22 mouse cellular contexts compared by ENCODE assay signal in genomic region chr10:93776731-93777151, GRCm38 (mm10). TPM values are rescaled to one million over a fixed set of nuclear protein-coding genes. Genes with fewer than 3 reads are reported as not detected.
DNase-seq lines count a peak whose midpoint lies in the region; ATAC-seq lines count a peak whose summit lies in the region.
"Had no signal": no experiment of that assay in that cellular context is flagged by ENCODE, and none has a peak within 500 bp of the region (broad histone marks: within the 10 kb centered on the region; RNA-seq: fewer than 3 reads in every experiment).

No protein-coding gene starts in this region.

- no peaks in the 10 kb centered on the region for H3K36me3 ChIP-seq in embryonic facial prominence, embryonic 11.5 days (replicated peaks; ENCODE audit: control insufficient read depth, insufficient read depth, low read depth, low read length)
- no peaks in the 10 kb centered on the region for H3K36me3 ChIP-seq in embryonic facial prominence, embryonic 10.5 days (replicated peaks)
- H3K36me3 ChIP-seq in kidney, embryonic 15.5 days = no peaks in the 10 kb centered on the region
- H3K36me3 ChIP-seq: embryonic facial prominence, embryonic 13.5 days; hindbrain, embryonic 13.5 days; limb, embryonic 13.5 days; lung, embryonic 15.5 days; midbrain, embryonic 12.5 days; neural tube, embryonic 12.5 days had no signal

- peak; percentile 61 for DNase-seq in embryonic facial prominence, embryonic 11.5 days (ENCODE audit: low spot score)
- no peak for DNase-seq in embryonic facial prominence, embryonic 10.5 days (ENCODE audit: low spot score)
- peak; percentile 66 for DNase-seq in kidney, adult 9 months
- DNase-seq in kidney, postnatal 25 days = peak; percentile 42 to 61
- DNase-seq in cerebellum, adult 11 months = no peak
- no peak for DNase-seq in right cerebral cortex, postnatal 14 days
- DNase-seq: layer of hippocampus, adult 9-11 months; right cerebral cortex, adult 18-20 months had no signal

- H3K4me1 ChIP-seq in embryonic facial prominence, embryonic 11.5 days (ENCODE audit: control insufficient read depth, insufficient read depth, low read length) = no peaks in the 10 kb centered on the region
- peaks cover 11% of the 10 kb centered on the region for H3K4me1 ChIP-seq in embryonic facial prominence, embryonic 10.5 days
- H3K4me1 ChIP-seq in kidney, embryonic 15.5 days = no peaks in the 10 kb centered on the region
- H3K4me1 ChIP-seq: hindbrain, embryonic 13.5 days; lung, embryonic 15.5 days; midbrain, embryonic 12.5 days; neural tube, embryonic 12.5 days had no signal

- no peak overlapping the region for H3K27ac ChIP-seq in embryonic facial prominence, embryonic 11.5 days (replicated peaks; ENCODE audit: low read depth, low read length)
- no peak overlapping the region for H3K27ac ChIP-seq in embryonic facial prominence, embryonic 10.5 days (replicated peaks)
- no peak overlapping the region for H3K27ac ChIP-seq in kidney, embryonic 15.5 days
- H3K27ac ChIP-seq: embryonic facial prominence, embryonic 13.5 days; hindbrain, embryonic 13.5 days; left cerebral cortex, adult 2 months; limb, embryonic 13.5 days; liver, embryonic 14.5 days; lung, embryonic 15.5 days; midbrain, embryonic 12.5 days; neural tube, embryonic 12.5 days had no signal

- no peaks in the 10 kb centered on the region for H3K27me3 ChIP-seq in embryonic facial prominence, embryonic 11.5 days (ENCODE audit: control insufficient read depth, insufficient read depth, low read length)
- peaks cover 9% of the 10 kb centered on the region for H3K27me3 ChIP-seq in embryonic facial prominence, embryonic 10.5 days (replicated peaks; ENCODE audit: low read depth, poor library complexity, severe bottlenecking)
- no peaks in the 10 kb centered on the region for H3K27me3 ChIP-seq in kidney, embryonic 15.5 days
- H3K27me3 ChIP-seq: embryonic facial prominence, embryonic 13.5 days; limb, embryonic 13.5 days; lung, embryonic 15.5 days; midbrain, embryonic 12.5 days had no signal

- WGBS in embryonic facial prominence, embryonic 11.5 days = 16% methylated on average over 5 of the region's 5 CpGs
- WGBS in embryonic facial prominence, embryonic 10.5 days = 25% methylated on average over 5 of the region's 5 CpGs
- 24% methylated on average over 5 of the region's 5 CpGs for WGBS in kidney, embryonic 15.5 days

- no peak overlapping the region for H3K4me3 ChIP-seq in embryonic facial prominence, embryonic 11.5 days (ENCODE audit: low read depth, low read length)
- no peak overlapping the region for H3K4me3 ChIP-seq in embryonic facial prominence, embryonic 10.5 days
- H3K4me3 ChIP-seq in kidney, embryonic 15.5 days (replicated peaks) = no peak overlapping the region
- H3K4me3 ChIP-seq: embryonic facial prominence, embryonic 13.5 days; hindbrain, embryonic 13.5 days; left cerebral cortex, adult 2 months; limb, embryonic 13.5 days; lung, embryonic 15.5 days; midbrain, embryonic 12.5 days; neural tube, embryonic 12.5 days had no signal

- no peak overlapping the region for H3K4me2 ChIP-seq in embryonic facial prominence, embryonic 11.5 days (ENCODE audit: low read depth, low read length)
- H3K4me2 ChIP-seq in kidney, embryonic 15.5 days = no peak overlapping the region
- H3K4me2 ChIP-seq: heart, embryonic 11.5 days; hindbrain, embryonic 13.5 days; limb, embryonic 13.5 days; lung, embryonic 15.5 days; midbrain, embryonic 12.5 days; neural tube, embryonic 12.5 days had no signal

- no peak for ATAC-seq in embryonic facial prominence, embryonic 11.5 days (replicated peaks; ENCODE audit: insufficient number of reproducible peaks, low FRiP score, low TSS enrichment, low read depth)
- ATAC-seq in kidney, embryonic 15.5 days (replicated peaks; ENCODE audit: low FRiP score) = no peak
- ATAC-seq: activated CD4-positive, CD25-positive, alpha-beta regulatory T cell, adult 4 months; CD4-positive, CD25-positive, alpha-beta regulatory T cell, adult 4 months; forebrain, embryonic 16.5 days; intestine, embryonic 16.5 days had no signal

- no peaks in the 10 kb centered on the region for H3K9me3 ChIP-seq in embryonic facial prominence, embryonic 11.5 days (replicated peaks; ENCODE audit: control insufficient read depth, low read length)
- no peaks in the 10 kb centered on the region for H3K9me3 ChIP-seq in embryonic facial prominence, embryonic 10.5 days
- no peaks in the 10 kb centered on the region for H3K9me3 ChIP-seq in kidney, embryonic 15.5 days (replicated peaks)
- H3K9me3 ChIP-seq: embryonic facial prominence, embryonic 13.5 days; hindbrain, embryonic 13.5 days; limb, embryonic 13.5 days; lung, embryonic 15.5 days; midbrain, embryonic 12.5 days; neural tube, embryonic 12.5 days had no signal

- no peak overlapping the region for H3K9ac ChIP-seq in embryonic facial prominence, embryonic 11.5 days (replicated peaks; ENCODE audit: low read length)
- no peak overlapping the region for H3K9ac ChIP-seq in kidney, embryonic 15.5 days
- H3K9ac ChIP-seq: embryonic facial prominence, embryonic 13.5 days; hindbrain, embryonic 13.5 days; limb, embryonic 13.5 days; liver, embryonic 14.5 days; lung, embryonic 15.5 days; midbrain, embryonic 12.5 days; neural tube, embryonic 12.5 days had no signal

RNA-seq across cellular contexts. Expression of gene Usp44, which starts 54.6 kb away (rescaled TPM):
- polyA plus RNA-seq in embryonic facial prominence, embryonic 11.5 days (2014; fragmentation: Nextera tagmentation; extraction: Ambion mirVana) = 5.0 and 5.5 TPM in 2 replicates
- polyA plus RNA-seq in embryonic facial prominence, embryonic 10.5 days (2016; fragmentation: Nextera tagmentation; extraction: Ambion mirVana) = 6.6 and 7.7 TPM in 2 replicates
- 0.73 and 1.1 TPM in 2 replicates for polyA plus RNA-seq in kidney, embryonic 15.5 days (2015; fragmentation: Nextera tagmentation; extraction: Ambion mirVana)
- polyA plus RNA-seq: CD4-positive, CD25-positive, alpha-beta regulatory T cell, adult 4 months had no signal

Comparison
In these comparisons a context has a peak if more than half of its experiments do, and no peak if none do; other contexts are left out.
1. DNase-seq: peak in embryonic facial prominence, embryonic 11.5 days (single experiment), kidney, adult 9 months (single experiment) and kidney, postnatal 25 days (2 of 2); none in embryonic facial prominence, embryonic 10.5 days (single experiment), cerebellum, adult 11 months (single experiment) and right cerebral cortex, postnatal 14 days (single experiment).